Mouse (Mus musculus): ENCODE measurements around the gene Fut1.

DNA sequence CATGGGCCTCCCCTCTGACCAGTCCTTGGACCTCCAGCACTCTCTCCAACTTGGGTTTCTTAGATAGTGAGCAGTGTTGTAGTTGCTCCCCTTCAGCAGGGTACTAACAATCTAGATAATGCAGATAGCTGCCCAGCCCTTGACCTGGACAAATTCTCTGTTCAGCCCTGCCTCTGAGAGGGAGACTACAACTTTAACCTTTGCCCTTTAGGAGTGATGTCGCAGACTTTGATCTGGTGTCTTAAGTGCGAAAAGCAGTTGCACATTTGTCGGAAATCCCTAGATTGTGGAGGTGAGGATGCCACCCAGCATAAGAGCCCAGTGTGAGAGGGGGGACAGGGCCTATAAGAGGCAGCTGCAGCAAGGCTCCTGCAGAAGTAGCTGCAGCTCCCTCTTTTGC lies 7.6 kb downstream of the Fut1 start:
- TF ChIP-seq CTCF (IDR thresholded peaks at IDR 0.05; ENCODE audit: control insufficient read depth, insufficient read depth, low read length) = no peak
- TF ChIP-seq POLR2A (IDR thresholded peaks at IDR 0.05; ENCODE audit: borderline replicate concordance, control insufficient read depth, low read depth, low read length) = no peak

All from bone marrow, adult 2 months (tissue).